Mouse (Mus musculus) lung, embryonic 14.5 days (tissue): Measurements from ENCODE around the gene Rab3a. TPM values are rescaled to one million over a fixed set of nuclear protein-coding genes. Genes with fewer than 3 reads are reported as not detected.

ENCODE experiments used
- ATAC-seq: fragments of 200-750 bp; cut with Nextera tagmentation; 2 replicates; pipeline ENCODE4 v1.8.0; 2017; ENCODE audit warnings: mild to moderate bottlenecking, moderate TSS enrichment, moderate library complexity; ENCODE audit not compliant: insufficient read depth
- DNase-seq: peaks from one replicate; pipeline ENCODE4 v3.0.0-alpha.2; 2015
- H3K27ac ChIP-seq: fragments of 300-500 bp; sonication (generic); 2 replicates; pipeline ENCODE4 v1.5.1; 2014; ENCODE audit warnings: low read depth, mild to moderate bottlenecking, moderate library complexity
- H3K27me3 ChIP-seq: fragments of 300-500 bp; sonication (generic); 2 replicates; pipeline ENCODE4 v1.6.1; 2014; ENCODE audit warnings: low read length, control low read depth; ENCODE audit not compliant: insufficient read depth
- H3K36me3 ChIP-seq: fragments of 300-500 bp; sonication (generic); 2 replicates; pipeline ENCODE4 v1.6.1; 2014; ENCODE audit warnings: control low read depth; ENCODE audit not compliant: insufficient read depth
- H3K4me1 ChIP-seq: fragments of 300-500 bp; sonication (generic); 2 replicates; pipeline ENCODE4 v1.6.1; 2014; ENCODE audit warnings: antibody characterized with exemption, control low read depth; ENCODE audit not compliant: insufficient read depth
- H3K4me2 ChIP-seq: fragments of 300-500 bp; sonication (generic); 2 replicates; pipeline ENCODE4 v1.6.1; 2014; ENCODE audit warnings: mild to moderate bottlenecking
- H3K4me3 ChIP-seq: fragments of 300-500 bp; sonication (generic); 2 replicates; pipeline ENCODE4 v1.5.1; 2014; ENCODE audit warnings: low read depth, low read length
- H3K9ac ChIP-seq: fragments of 300-500 bp; sonication (generic); 2 replicates; pipeline ENCODE4 v1.6.1; 2014
- H3K9me3 ChIP-seq: fragments of 300-500 bp; sonication (generic); 2 replicates; pipeline ENCODE4 v1.6.1; 2016; ENCODE audit warnings: low read depth, low read length, control low read depth
- CTCF ChIP-seq: IDR thresholded peaks from 2 replicates; pipeline ENCODE4 v1.5.1; 2016; ENCODE audit warnings: antibody characterized with exemption, low read depth
- WGBS: fragments of 180-500 bp; shearing (Covaris S2); extraction: QIAGEN DNeasy Blood & Tissue Kit; methylation state at CpG from one replicate; pipeline ENCODE4 v1.1.7; 2014; 5-methylcytosine and 5-hydroxymethylcytosine counted together
- polyA plus RNA-seq: library from polyadenylated mRNA; unstranded; fragments of >200 nt; fragmentation: Nextera tagmentation; extraction: Ambion mirVana; gene quantifications from 2 replicates; pipeline ENCODE4 v1.2.1, GENCODE M21; 2014

The Rab3a gene
- polyA plus RNA-seq, 1 experiment from 2014 or later = 10.5 TPM

GRCm38 (mm10) chr8:70742176-70742575 lies 12.3 kb upstream of the Rab3a start:
- Histone ChIP-seq H3K4me2 (no peak overlapping the region), H3K9ac (no peak overlapping the region), H3K27me3 (peaks cover 64% of the 10 kb centered on the region), H3K27ac (no peak overlapping the region), H3K4me1 (no peaks in the 10 kb centered on the region), H3K4me3 (no peak overlapping the region), H3K9me3 (no peaks in the 10 kb centered on the region), H3K36me3 (no peaks in the 10 kb centered on the region)
- DNase-seq (no peak), ATAC-seq (no peak)
- WGBS = 54% methylated on average over 11 of the region's 11 CpGs
- TF ChIP-seq CTCF = no peak

DNA sequence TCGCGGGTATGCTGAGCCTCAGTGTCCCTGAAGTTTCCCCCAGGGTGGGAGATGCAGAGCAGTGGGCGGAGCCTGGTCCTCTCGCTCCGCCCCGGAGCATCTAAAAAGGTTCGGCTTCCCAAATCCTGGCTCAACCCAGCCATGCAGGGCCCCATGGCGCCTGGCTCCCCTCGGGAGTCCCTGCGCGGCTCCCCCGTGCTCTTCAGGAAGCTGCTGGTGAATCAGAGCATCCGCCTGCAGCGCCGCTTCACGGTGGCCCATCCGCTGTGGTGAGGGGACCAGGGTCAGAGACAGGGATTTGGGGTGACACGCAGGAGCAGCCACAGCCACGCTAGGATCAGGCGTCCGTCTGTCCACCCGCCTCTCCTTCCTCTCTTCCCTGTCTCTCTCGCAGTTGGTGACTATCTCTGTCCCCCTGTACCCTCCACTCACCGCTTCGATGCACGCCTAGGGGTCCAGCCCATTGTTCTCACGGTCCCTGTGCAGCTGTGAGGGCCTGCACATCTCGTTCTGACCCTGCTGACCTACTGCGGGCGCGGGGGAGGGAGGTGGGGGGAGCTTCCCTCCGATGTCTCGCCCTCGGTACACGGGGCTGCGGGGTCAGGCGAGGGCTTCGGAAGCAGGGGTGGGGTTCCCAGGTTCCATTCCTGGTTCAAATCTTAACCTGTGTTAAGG lies 11.4 kb upstream of the Rab3a start:
- H3K27ac ChIP-seq = no peak overlapping the region
- H3K36me3 ChIP-seq = no peaks in the 10 kb centered on the region
- no peaks in the 10 kb centered on the region for H3K4me1 ChIP-seq
- H3K9ac ChIP-seq = no peak overlapping the region
- H3K4me3 ChIP-seq = peak overlapping the region; percentile 28
- 4% methylated on average over 38 of the region's 38 CpGs for WGBS
- peaks cover 72% of the 10 kb centered on the region for H3K27me3 ChIP-seq
- H3K9me3 ChIP-seq = no peaks in the 10 kb centered on the region
- no peak for ATAC-seq
- peak overlapping the region; percentile 58 for H3K4me2 ChIP-seq
- DNase-seq = peak; percentile 21
- TF ChIP-seq CTCF = no peak

- WGBS = 5% methylated on average over 48 of the region's 48 CpGs
- Histone ChIP-seq H3K27ac (no peak overlapping the region), H3K27me3 (peaks cover 79% of the 10 kb centered on the region), H3K36me3 (no peaks in the 10 kb centered on the region), H3K4me2 (peak overlapping the region; percentile 58), H3K9me3 (no peaks in the 10 kb centered on the region), H3K4me3 (peak overlapping the region; percentile 28), H3K4me1 (no peaks in the 10 kb centered on the region), H3K9ac (no peak overlapping the region; the same call in 1 of the 2 replicates)
- DNase-seq = peak; percentile 61
- peak; percentile 27; the same call in 1 of the 2 replicates for ATAC-seq
- TF ChIP-seq CTCF = no peak
Measured at GRCm38 (mm10) chr8:70743656-70744590, 10.6 kb upstream of the Rab3a start.

- 48% methylated on average over 11 of the region's 11 CpGs for WGBS
- TF ChIP-seq CTCF = no peak
- Histone ChIP-seq H3K4me1 (no peaks in the 10 kb centered on the region), H3K9me3 (no peaks in the 10 kb centered on the region), H3K4me2 (no peak overlapping the region), H3K27me3 (peaks cover 83% of the 10 kb centered on the region), H3K9ac (no peak overlapping the region), H3K36me3 (no peaks in the 10 kb centered on the region), H3K4me3 (no peak overlapping the region), H3K27ac (no peak overlapping the region)
- DNase-seq (no peak), ATAC-seq (no peak)
Measured at GRCm38 (mm10) chr8:70744806-70745205, 9.7 kb upstream of the Rab3a start.

- H3K4me1 ChIP-seq = no peaks in the 10 kb centered on the region
- H3K27ac ChIP-seq = no peak overlapping the region
- no peaks in the 10 kb centered on the region for H3K36me3 ChIP-seq
- no peak for TF ChIP-seq CTCF
- peaks cover 83% of the 10 kb centered on the region for H3K27me3 ChIP-seq
- no peak overlapping the region for H3K4me3 ChIP-seq
- no peak overlapping the region for H3K9ac ChIP-seq
- 55% methylated on average over 19 of the region's 19 CpGs for WGBS
- H3K9me3 ChIP-seq = no peaks in the 10 kb centered on the region
- DNase-seq = no peak
- no peak overlapping the region for H3K4me2 ChIP-seq
- ATAC-seq = no peak
Measured at GRCm38 (mm10) chr8:70745691-70746220, 8.7 kb upstream of the Rab3a start.

DNA sequence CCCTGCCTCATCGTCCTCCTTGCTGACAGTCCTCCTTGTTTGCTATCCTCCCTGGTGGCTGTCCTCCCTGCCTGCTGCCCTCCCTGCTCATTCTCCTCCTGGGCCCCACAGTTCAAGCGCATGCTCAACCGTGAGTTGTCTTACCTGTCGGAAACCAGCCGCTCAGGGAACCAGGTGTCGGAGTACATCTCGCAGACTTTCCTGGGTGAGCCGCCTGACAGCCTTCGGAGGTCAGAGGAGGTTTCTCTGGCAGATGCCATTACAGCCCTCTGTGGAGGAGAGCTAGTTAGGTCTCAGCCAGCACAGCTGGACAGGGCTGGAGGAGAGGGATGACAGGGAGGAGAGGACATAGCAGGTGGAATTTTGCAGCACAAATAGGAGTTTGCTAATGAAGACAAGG lies 7.8 kb upstream of the Rab3a start:
- Histone ChIP-seq H3K9ac (no peak overlapping the region), H3K36me3 (no peaks in the 10 kb centered on the region), H3K4me2 (no peak overlapping the region), H3K4me3 (no peak overlapping the region), H3K9me3 (no peaks in the 10 kb centered on the region), H3K27ac (no peak overlapping the region), H3K4me1 (no peaks in the 10 kb centered on the region), H3K27me3 (peaks cover 75% of the 10 kb centered on the region)
- 48% methylated on average over 9 of the region's 9 CpGs for WGBS
- no peak for TF ChIP-seq CTCF
- ATAC-seq (no peak), DNase-seq (no peak)
